Mouse (Mus musculus) urinary bladder, postnatal 4 days (tissue): ENCODE measurements around the gene Pwwp2b.

Experiments used
- DNase-seq, 2 experiments: peaks; one replicate each; pipeline ENCODE4 v3.0.0; 2021 to 2022; ENCODE audit warnings: low spot score in 2 of 2

Gene Pwwp2b

GRCm38 (mm10) chr7:139296552-139297100 lies 48.3 kb downstream of the Pwwp2b start:
- DNase-seq = peak in 1 of 2 experiments; percentile 51

- no peak for DNase-seq
These were observed 50.2 kb downstream of the Pwwp2b start for GRCm38 (mm10) chr7:139298446-139298845.

- DNase-seq = peak; percentile 82 to 93
These were observed 51.1 kb downstream of the Pwwp2b start for GRCm38 (mm10) chr7:139299424-139299823.

GRCm38 (mm10) chr7:139300423-139300822 lies 52.1 kb downstream of the Pwwp2b start:
- no peak for DNase-seq

- no peak for DNase-seq
These were observed 53.2 kb downstream of the Pwwp2b start for GRCm38 (mm10) chr7:139301505-139301904.

- DNase-seq = no peak
These were observed 54.0 kb downstream of the Pwwp2b start for GRCm38 (mm10) chr7:139302314-139302713.

GRCm38 (mm10) chr7:139303280-139304011 lies 55.2 kb downstream of the Pwwp2b start:
- DNase-seq = peak; percentile 76 to 91

GRCm38 (mm10) chr7:139304322-139304721 lies 56.0 kb downstream of the Pwwp2b start:
- no peak for DNase-seq

- no peak for DNase-seq
These were observed 58.8 kb downstream of the Pwwp2b start for GRCm38 (mm10) chr7:139307056-139307455.

GRCm38 (mm10) chr7:139308140-139308895 lies 60.0 kb downstream of the Pwwp2b start:
- peak in 1 of 2 experiments; percentile 63 for DNase-seq

- DNase-seq = peak; percentile 73 to 80
These were observed 60.8 kb downstream of the Pwwp2b start for GRCm38 (mm10) chr7:139309106-139309505.

GRCm38 (mm10) chr7:139310487-139310951 lies 62.2 kb downstream of the Pwwp2b start:
- peak in 1 of 2 experiments; percentile 42 for DNase-seq

GRCm38 (mm10) chr7:139312686-139313085 lies 64.4 kb downstream of the Pwwp2b start:
- no peak for DNase-seq

- DNase-seq = no peak
These were observed 65.1 kb downstream of the Pwwp2b start for GRCm38 (mm10) chr7:139313413-139313812.

- DNase-seq = no peak
These were observed 66.4 kb downstream of the Pwwp2b start for GRCm38 (mm10) chr7:139314716-139315115.

- no peak for DNase-seq
These were observed 70.7 kb downstream of the Pwwp2b start for GRCm38 (mm10) chr7:139319006-139319411.
